Mouse (Mus musculus) neutrophil, adult 5-6 weeks (primary cell): ENCODE measurements around the gene Dhx8. TPM values are rescaled to one million over a fixed set of nuclear protein-coding genes. Genes with fewer than 3 reads are reported as not detected.
A peak's percentile ranks its signal among the peaks of the same experiment; 100 is the strongest.

Experiments used
- ATAC-seq: fragments of 151-379, 151-347 bp; 2 replicates; pipeline ENCODE4 v1.8.0; 2017; ENCODE audit warnings: mild to moderate bottlenecking, moderate TSS enrichment; ENCODE audit not compliant: insufficient number of reproducible peaks, poor library complexity, low FRiP score, severe bottlenecking; ENCODE audit errors: extremely low read depth
- total RNA-seq: library from RNA; stranded (forward); fragments of 200-1000 nt; gene quantifications from 2 replicates; pipeline ENCODE4 v1.2.3, GENCODE M21; 2017

The Dhx8 gene
- total RNA-seq, 1 experiment from 2014 or later: 61.8 TPM

- no peak for ATAC-seq
Observed at GRCm38 (mm10) chr11:101786651-101787050, 53.9 kb downstream of the Dhx8 start.

GRCm38 (mm10) chr11:101787432-101787831, 54.7 kb downstream of the Dhx8 start:
- ATAC-seq: no peak

DNA sequence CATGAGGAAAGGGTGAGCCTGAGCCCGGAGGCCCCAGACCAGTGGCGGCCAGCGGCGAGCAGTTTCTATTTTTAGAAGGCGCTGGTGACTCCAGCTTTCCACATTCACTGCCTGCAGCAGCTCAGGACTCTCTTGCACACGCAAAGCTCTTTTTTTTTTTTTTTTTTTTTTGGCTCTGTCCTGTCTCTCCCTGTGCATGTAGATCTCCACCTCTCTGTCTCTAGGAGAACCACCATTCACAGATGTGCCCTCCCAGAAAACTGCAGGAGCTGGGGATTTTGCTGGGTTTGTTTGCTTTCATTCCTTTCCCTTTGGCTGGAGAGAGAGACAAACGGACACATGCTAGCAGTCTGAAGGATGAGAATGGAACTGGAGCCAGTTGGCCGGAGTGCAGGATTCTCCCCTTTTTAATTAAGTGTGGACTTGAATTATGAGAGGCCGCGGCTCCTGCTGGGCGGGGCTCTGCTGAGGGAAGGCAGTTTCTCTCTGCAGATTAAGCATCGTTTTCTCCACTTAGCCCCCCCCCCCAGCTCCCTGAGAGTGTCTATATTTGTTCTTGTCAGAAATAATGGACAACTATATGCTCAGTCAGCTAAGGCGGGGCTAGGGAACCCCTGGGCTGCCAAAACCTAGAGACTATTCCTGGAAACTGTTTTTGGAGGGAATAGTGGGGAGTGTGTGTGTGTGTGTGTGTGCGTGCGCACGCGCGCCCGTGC, 58.2 kb downstream of the Dhx8 start:
- no peak for ATAC-seq

GRCm38 (mm10) chr11:101797355-101797754, 64.6 kb downstream of the Dhx8 start:
- ATAC-seq: no peak

DNA sequence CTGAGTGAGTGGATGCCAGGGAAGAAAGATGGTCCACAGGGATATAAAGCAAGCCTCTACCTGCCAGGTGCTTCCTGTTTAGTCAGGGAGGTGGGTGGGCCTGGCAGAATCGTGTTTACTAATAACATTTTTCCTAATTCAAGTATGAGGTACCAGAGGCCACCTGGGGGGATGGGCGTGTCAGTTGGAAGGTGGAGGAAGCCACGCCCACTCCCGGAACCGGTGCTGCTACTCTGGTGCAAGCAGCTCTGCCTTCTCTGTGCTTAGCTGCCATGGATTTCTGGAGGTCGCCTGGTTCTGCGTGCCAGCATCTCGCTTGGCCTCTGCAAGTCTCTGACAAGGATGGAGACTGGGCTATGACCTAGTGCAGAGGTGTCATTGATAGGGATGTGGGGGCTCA, 65.4 kb downstream of the Dhx8 start:
- no peak for ATAC-seq

- no peak for ATAC-seq
Observed at GRCm38 (mm10) chr11:101801386-101801785, 68.7 kb downstream of the Dhx8 start.

DNA sequence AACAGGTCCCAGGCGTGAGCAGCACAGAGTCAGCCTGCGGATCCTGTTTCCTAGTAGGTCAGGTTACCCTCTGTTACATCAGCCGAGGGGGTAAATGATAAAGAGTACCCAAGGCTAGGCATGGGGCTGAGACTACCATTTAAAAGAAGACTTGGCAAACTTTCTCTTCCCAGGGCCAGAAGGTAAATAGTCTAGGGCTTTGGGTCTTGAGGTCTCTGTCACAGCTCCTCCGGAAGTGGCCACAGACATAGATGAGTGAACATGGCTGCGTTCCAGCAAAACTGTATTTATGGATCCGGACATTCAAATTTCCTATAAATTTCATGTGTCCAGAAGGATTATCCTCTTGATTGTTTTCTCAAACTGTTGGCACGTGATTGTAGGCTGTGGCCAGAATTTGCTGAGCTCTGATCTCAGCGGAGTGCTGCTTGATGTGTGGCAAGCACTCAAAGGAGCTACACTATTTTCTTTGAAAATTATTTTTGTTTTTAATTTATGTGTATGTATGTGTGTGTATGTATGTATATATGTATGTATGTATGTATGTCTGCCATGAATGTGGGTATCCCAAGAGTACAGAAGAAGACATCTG, 72.5 kb downstream of the Dhx8 start:
- no peak for ATAC-seq

- ATAC-seq: no peak
Observed at GRCm38 (mm10) chr11:101806741-101807140, 74.0 kb downstream of the Dhx8 start.

DNA sequence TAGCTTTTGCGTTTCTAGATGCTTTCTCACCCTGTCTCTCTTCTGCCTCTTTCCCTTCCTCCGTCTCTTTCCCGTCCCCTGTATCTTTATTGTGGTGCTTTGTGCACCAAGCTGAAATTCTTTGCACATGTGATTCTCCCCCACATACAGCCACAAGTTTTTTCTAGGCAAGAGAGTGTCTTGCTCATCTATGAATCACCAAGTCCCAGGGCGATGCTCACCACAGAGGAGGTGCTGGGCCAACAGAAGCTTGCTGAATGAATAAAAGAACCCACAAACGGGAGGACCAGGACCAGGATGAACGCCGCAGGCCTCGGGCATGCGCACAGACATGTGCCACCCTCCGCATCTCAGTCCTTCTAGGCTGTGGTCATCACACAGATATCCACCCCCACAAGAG, 74.5 kb downstream of the Dhx8 start:
- no peak for ATAC-seq

GRCm38 (mm10) chr11:101809060-101809828, 76.5 kb downstream of the Dhx8 start:
- no peak for ATAC-seq

- ATAC-seq: peak; percentile 61
Observed at GRCm38 (mm10) chr11:101813259-101813658, 80.5 kb downstream of the Dhx8 start.

DNA sequence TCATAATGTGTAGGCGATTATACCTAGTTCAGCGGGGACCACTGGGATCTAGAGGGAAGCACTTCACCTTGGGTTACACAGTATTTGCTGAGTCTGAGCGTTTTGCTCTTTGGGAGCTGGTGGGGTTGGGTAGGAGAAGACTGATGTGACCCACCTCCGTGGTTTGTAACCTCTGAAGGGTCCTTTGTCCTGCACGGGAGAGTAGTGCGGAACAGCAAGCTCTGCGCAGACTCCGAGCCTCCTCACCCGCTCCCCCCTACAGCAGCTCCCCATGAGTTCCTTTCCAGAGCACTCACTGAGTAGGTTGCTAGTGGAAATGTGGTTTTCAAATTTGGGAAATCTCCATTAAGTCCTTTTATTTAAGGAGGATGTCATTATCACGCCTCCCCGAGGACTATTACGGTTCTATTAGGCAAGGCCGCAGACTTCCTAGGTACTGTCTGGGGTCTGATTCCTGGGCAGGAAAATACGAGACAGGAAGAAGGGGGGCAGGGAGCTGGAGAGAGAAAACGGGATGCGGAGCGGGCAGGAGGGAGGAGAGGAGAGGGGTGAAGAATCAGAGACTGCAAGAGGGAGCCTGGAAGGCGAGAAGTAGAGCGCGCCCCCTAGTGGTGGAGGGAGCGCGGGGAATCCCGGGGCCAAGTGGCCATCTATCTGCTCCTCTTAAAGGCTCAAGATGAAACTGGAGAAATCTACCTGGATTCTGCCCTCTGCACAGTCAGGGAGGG, 81.8 kb downstream of the Dhx8 start:
- ATAC-seq: no peak; the same call in 1 of the 2 replicates

GRCm38 (mm10) chr11:101815103-101816085, 82.7 kb downstream of the Dhx8 start:
- no peak for ATAC-seq

Other genes starting within 250 kb of the Dhx8 start
- 4.8 and 5.6 TPM in 2 replicates for gene Brca1, start 181.0 kb upstream of the Dhx8 start, total RNA-seq
- 166 and 171 TPM in 2 replicates for gene Nbr1, start 180.8 kb upstream of the Dhx8 start, total RNA-seq
- gene Tmem106a, start 150.7 kb upstream of the Dhx8 start, total RNA-seq: 6.9 and 7.2 TPM in 2 replicates
- gene Gm11634, start 133.7 kb upstream of the Dhx8 start, total RNA-seq: not detected in 2 replicates
- gene Rdm1, start 105.7 kb upstream of the Dhx8 start, total RNA-seq: 20.4 and 31.3 TPM in 2 replicates
- 2.2 and 2.7 TPM in 2 replicates for gene Arl4d, start 67.4 kb upstream of the Dhx8 start, total RNA-seq
- not detected in 2 replicates for gene Etv4, start 52.5 kb downstream of the Dhx8 start, total RNA-seq
- not detected in 2 replicates for gene Meox1, start 161.5 kb downstream of the Dhx8 start, total RNA-seq
- not detected in 2 replicates for gene Sost, start 234.1 kb downstream of the Dhx8 start, total RNA-seq